Mouse (Mus musculus): Measurements from ENCODE around the gene Canx. TPM values are rescaled to one million over a fixed set of nuclear protein-coding genes. Genes with fewer than 3 reads are reported as not detected.

The Canx gene
- polyA plus RNA-seq, 1 experiment = 396 TPM

GRCm38 (mm10) chr11:50279005-50279404, 46.5 kb downstream of the Canx start:
- Histone ChIP-seq H3K4me3 (ENCODE audit: insufficient read depth, low read length) (no peak overlapping the region), H3K4me1 (ENCODE audit: control insufficient read depth, insufficient read depth, low read length) (peaks cover 21% of the 10 kb centered on the region), H3K27ac (ENCODE audit: insufficient read depth, low read depth, low read length) (no peak overlapping the region)
- no peak for TF ChIP-seq CTCF (IDR thresholded peaks at IDR 0.05; ENCODE audit: low read depth, low read length)
- TF ChIP-seq POLR2A (IDR thresholded peaks at IDR 0.05; ENCODE audit: borderline replicate concordance, low read depth, low read length) = no peak

- H3K4me1 ChIP-seq (ENCODE audit: control insufficient read depth, insufficient read depth, low read length) = peaks cover 21% of the 10 kb centered on the region
- H3K4me3 ChIP-seq (ENCODE audit: insufficient read depth, low read length) = no peak overlapping the region
- no peak overlapping the region for H3K27ac ChIP-seq (ENCODE audit: insufficient read depth, low read depth, low read length)
- TF ChIP-seq POLR2A (IDR thresholded peaks at IDR 0.05; ENCODE audit: borderline replicate concordance, low read depth, low read length) (no peak), CTCF (IDR thresholded peaks at IDR 0.05; ENCODE audit: low read depth, low read length) (no peak)
Observed at GRCm38 (mm10) chr11:50277706-50278105, 47.8 kb downstream of the Canx start.

DNA sequence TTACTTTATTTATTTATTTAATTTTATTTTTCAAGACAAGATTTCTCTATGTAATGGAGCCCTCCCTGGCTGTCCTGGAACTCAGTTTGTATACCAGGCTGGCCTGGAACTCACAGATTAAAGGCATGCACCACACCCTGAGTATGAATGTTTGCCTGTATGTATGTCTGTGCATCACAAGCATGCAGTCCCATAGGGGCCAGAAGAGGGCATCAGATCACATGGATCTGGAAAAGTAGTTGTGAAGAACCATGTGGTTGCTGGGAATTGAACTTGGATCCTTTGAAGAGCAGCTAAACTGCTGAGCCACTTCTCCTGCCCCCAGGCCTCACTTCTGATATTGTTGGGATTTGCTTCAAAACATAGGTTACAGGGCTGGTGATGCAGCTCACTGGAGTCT, 48.4 kb downstream of the Canx start:
- no peak for TF ChIP-seq CTCF (IDR thresholded peaks at IDR 0.05; ENCODE audit: low read depth, low read length)
- TF ChIP-seq POLR2A (IDR thresholded peaks at IDR 0.05; ENCODE audit: borderline replicate concordance, low read depth, low read length) = no peak
- Histone ChIP-seq H3K4me1 (ENCODE audit: control insufficient read depth, insufficient read depth, low read length) (peaks cover 21% of the 10 kb centered on the region), H3K27ac (ENCODE audit: insufficient read depth, low read depth, low read length) (no peak overlapping the region), H3K4me3 (ENCODE audit: insufficient read depth, low read length) (no peak overlapping the region)

GRCm38 (mm10) chr11:50275568-50276151, 49.8 kb downstream of the Canx start:
- Histone ChIP-seq H3K4me1 (ENCODE audit: control insufficient read depth, insufficient read depth, low read length) (peaks cover 21% of the 10 kb centered on the region), H3K4me3 (ENCODE audit: insufficient read depth, low read length) (peak overlapping the region; percentile 46), H3K27ac (ENCODE audit: insufficient read depth, low read depth, low read length) (peak overlapping the region; percentile 88)
- TF ChIP-seq POLR2A (IDR thresholded peaks at IDR 0.05; ENCODE audit: borderline replicate concordance, low read depth, low read length) (no peak), CTCF (IDR thresholded peaks at IDR 0.05; ENCODE audit: low read depth, low read length) (no peak)

DNA sequence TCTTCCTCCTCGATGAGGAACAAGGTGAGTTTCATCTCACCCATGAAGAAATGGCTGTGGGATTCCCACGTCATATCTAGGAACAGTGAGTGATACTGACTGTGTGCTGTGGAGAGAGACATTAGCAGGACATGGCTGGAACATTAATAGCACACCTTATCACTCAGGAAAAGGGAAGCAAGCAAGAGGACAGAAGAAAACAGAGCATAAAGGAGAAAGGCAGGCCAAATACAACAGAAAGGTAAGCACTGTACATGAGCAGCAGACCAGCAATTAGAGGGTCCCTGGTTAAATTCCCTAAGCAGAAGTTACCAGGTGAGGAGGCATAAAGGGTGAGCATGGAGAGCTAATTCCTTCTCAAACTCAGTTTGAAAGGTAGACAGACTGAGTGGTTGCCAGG, 50.4 kb downstream of the Canx start:
- peak overlapping the region; percentile 88 for H3K27ac ChIP-seq (ENCODE audit: insufficient read depth, low read depth, low read length)
- TF ChIP-seq CTCF (IDR thresholded peaks at IDR 0.05; ENCODE audit: low read depth, low read length) = no peak
- TF ChIP-seq POLR2A (IDR thresholded peaks at IDR 0.05; ENCODE audit: borderline replicate concordance, low read depth, low read length) = no peak

DNA sequence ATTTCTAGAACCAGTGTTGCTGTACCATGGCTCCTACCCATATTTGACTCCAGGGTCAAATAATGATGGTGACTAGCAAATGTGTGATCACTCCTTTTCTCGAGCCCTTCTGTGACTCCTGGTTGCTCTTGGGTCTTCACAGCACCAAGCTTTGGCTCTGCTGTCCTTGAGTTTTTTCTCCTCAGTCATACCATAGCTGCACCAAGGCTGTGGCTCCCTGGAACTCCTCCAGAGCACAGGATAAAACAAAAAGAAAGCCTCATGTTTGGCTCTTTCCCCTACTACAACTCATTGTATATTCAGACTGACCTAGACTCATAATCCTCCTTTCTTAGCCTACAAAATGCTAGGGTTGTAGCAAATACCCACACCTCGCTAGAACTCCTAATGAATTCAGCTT, 52.7 kb downstream of the Canx start:
- no peak for TF ChIP-seq POLR2A (IDR thresholded peaks at IDR 0.05; ENCODE audit: borderline replicate concordance, low read depth, low read length)
- no peak overlapping the region for H3K27ac ChIP-seq (ENCODE audit: insufficient read depth, low read depth, low read length)
- H3K4me1 ChIP-seq (ENCODE audit: control insufficient read depth, insufficient read depth, low read length) = peaks cover 21% of the 10 kb centered on the region

More for the DNA sequence above, 50.4 kb downstream of the Canx start:
- no peak overlapping the region for H3K4me3 ChIP-seq (ENCODE audit: insufficient read depth, low read length)
- peaks cover 21% of the 10 kb centered on the region for H3K4me1 ChIP-seq (ENCODE audit: control insufficient read depth, insufficient read depth, low read length)

GRCm38 (mm10) chr11:50269885-50270284, 55.6 kb downstream of the Canx start:
- H3K27ac ChIP-seq (ENCODE audit: insufficient read depth, low read depth, low read length) = no peak overlapping the region
- peaks cover 7% of the 10 kb centered on the region for H3K4me1 ChIP-seq (ENCODE audit: control insufficient read depth, insufficient read depth, low read length)
- no peak overlapping the region for H3K4me3 ChIP-seq (ENCODE audit: insufficient read depth, low read length)
- TF ChIP-seq CTCF (IDR thresholded peaks at IDR 0.05; ENCODE audit: low read depth, low read length) (no peak), POLR2A (IDR thresholded peaks at IDR 0.05; ENCODE audit: borderline replicate concordance, low read depth, low read length) (no peak)

More for the DNA sequence above, 52.7 kb downstream of the Canx start:
- H3K4me3 ChIP-seq (ENCODE audit: insufficient read depth, low read length) = no peak overlapping the region

GRCm38 (mm10) chr11:50269163-50269562, 56.3 kb downstream of the Canx start:
- H3K4me1 ChIP-seq (ENCODE audit: control insufficient read depth, insufficient read depth, low read length) = 0 out of 2 replicates have a peak, but pooled peaks cover 1% of the 10 kb centered on the region
- TF ChIP-seq CTCF (IDR thresholded peaks at IDR 0.05; ENCODE audit: low read depth, low read length) = 0 out of 2 replicates have a peak, but pooled peaks have one; percentile 6
- no peak for TF ChIP-seq POLR2A (IDR thresholded peaks at IDR 0.05; ENCODE audit: borderline replicate concordance, low read depth, low read length)

GRCm38 (mm10) chr11:50266997-50267396, 58.5 kb downstream of the Canx start:
- Histone ChIP-seq H3K4me1 (ENCODE audit: control insufficient read depth, insufficient read depth, low read length) (no peaks in the 10 kb centered on the region), H3K27ac (ENCODE audit: insufficient read depth, low read depth, low read length) (no peak overlapping the region), H3K4me3 (ENCODE audit: insufficient read depth, low read length) (no peak overlapping the region)
- TF ChIP-seq POLR2A (IDR thresholded peaks at IDR 0.05; ENCODE audit: borderline replicate concordance, low read depth, low read length) (no peak), CTCF (IDR thresholded peaks at IDR 0.05; ENCODE audit: low read depth, low read length) (no peak)

More at GRCm38 (mm10) chr11:50269163-50269562, 56.3 kb downstream of the Canx start:
- Histone ChIP-seq H3K4me3 (ENCODE audit: insufficient read depth, low read length) (no peak overlapping the region), H3K27ac (ENCODE audit: insufficient read depth, low read depth, low read length) (no peak overlapping the region)

DNA sequence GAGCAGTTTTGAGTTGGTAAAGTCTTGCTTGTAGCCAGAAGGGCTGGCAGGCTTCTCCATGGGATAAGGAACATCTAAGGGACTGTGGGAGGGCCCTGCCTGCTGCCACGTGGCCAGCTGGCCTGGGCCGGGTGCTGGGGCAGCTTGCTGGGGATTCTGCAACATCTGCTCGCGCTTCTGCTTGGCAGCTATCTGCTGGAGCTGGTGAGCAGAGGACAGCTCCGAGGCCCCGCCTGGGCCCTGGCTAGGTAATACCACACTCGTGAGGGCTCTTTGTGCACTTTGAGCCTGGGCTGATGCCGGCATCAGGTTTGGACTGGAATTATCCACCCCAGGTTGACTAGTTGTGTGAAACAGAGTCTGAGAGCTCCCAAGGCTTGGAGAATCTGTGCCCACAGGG, 59.5 kb downstream of the Canx start:
- H3K4me1 ChIP-seq (ENCODE audit: control insufficient read depth, insufficient read depth, low read length) = no peaks in the 10 kb centered on the region
- TF ChIP-seq POLR2A (IDR thresholded peaks at IDR 0.05; ENCODE audit: borderline replicate concordance, low read depth, low read length) (no peak), CTCF (IDR thresholded peaks at IDR 0.05; ENCODE audit: low read depth, low read length) (no peak)

More for the DNA sequence above, 59.5 kb downstream of the Canx start:
- H3K27ac ChIP-seq (ENCODE audit: insufficient read depth, low read depth, low read length) = no peak overlapping the region
- H3K4me3 ChIP-seq (ENCODE audit: insufficient read depth, low read length) = no peak overlapping the region

All from bone marrow macrophage, adult 2 months (primary cell).